Mouse (Mus musculus) cortical plate, adult 2 months (tissue): ENCODE results near the gene Kcnn4. TPM values are rescaled to one million over a fixed set of nuclear protein-coding genes. Genes with fewer than 3 reads are reported as not detected.

Source experiments
- H3K27ac ChIP-seq: fragments of 200-500 bp; 2 replicates; pipeline ENCODE4 v1.5.1; 2012; ENCODE audit warnings: low read length, control low read depth, inconsistent platforms; ENCODE audit not compliant: insufficient read depth
- H3K4me1 ChIP-seq: fragments of 200-500 bp; 2 replicates; pipeline ENCODE4 v1.6.1; 2011; ENCODE audit warnings: low read length; ENCODE audit not compliant: control insufficient read depth, insufficient read depth
- H3K4me3 ChIP-seq: fragments of 200-500 bp; 2 replicates; pipeline ENCODE4 v1.5.1; 2011; ENCODE audit warnings: mild to moderate bottlenecking, low read length, control low read depth; ENCODE audit not compliant: insufficient read depth
- CTCF ChIP-seq: fragments of 200-500 bp; IDR thresholded peaks from 2 replicates; pipeline ENCODE4 v1.5.1; 2011; ENCODE audit warnings: mild to moderate bottlenecking, control low read depth, low read length; ENCODE audit not compliant: insufficient read depth; ENCODE audit errors: extremely low read depth
- POLR2A ChIP-seq: fragments of 200-500 bp; IDR thresholded peaks from 2 replicates; pipeline ENCODE4 v1.6.1; 2011; ENCODE audit warnings: mild to moderate bottlenecking, low read length, control low read depth; ENCODE audit not compliant: insufficient read depth; ENCODE audit errors: extremely low read depth
- polyA plus RNA-seq: library from polyadenylated mRNA; depleted of rRNA; stranded (reverse); fragments of >200 nt; gene quantifications from 2 replicates; pipeline ENCODE4 v1.2.3, GENCODE M21; 2012; rRNA removed

Gene Kcnn4
- polyA plus RNA-seq, 1 experiment: 0.77 TPM

GRCm38 (mm10) chr7:24423107-24423763 lies 53.2 kb downstream of the Kcnn4 start:
- no peak overlapping the region for H3K27ac ChIP-seq

DNA sequence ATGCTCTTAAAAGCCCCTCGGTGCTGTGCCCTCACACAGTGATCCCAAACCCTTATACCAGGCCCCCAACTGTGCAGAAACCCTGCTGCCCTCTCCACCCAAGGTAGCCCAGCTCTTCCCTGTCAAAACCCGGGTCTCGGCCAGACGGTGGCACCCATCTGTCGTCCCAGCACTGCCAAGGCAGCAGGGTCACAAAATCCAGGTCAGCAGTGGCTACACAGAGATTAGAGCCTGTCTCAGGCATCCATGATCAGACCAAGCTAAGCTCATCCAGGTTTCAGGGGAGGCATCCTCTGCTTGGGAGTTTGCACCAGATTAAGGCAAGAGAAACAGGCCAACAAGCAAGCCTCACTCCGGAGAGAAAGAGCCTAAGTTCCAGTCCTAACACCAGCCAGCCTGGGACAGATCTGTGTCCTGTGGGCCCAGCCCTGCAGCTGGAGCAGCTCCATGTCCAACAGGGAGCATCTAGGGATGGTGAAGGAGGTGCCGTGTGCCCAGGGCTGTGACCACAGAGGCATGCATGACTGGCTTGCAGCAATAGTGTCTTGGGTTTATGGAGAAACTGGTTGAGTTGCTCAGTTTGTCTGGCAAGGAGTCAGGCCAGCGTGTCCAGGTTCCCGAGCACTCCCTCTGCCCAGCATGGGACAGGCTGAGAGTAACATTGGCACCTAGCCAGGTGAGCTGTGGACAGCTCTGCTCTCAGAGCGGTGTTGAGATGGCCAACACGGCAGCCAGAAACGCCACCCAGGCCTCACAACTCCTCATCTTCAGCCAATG lies 54.1 kb downstream of the Kcnn4 start:
- Histone ChIP-seq H3K27ac (no peak overlapping the region), H3K4me3 (no peak overlapping the region), H3K4me1 (peaks cover 2% of the 10 kb centered on the region; the same call in 1 of the 2 replicates)
- no peak for TF ChIP-seq POLR2A
- no peak for TF ChIP-seq CTCF

More at GRCm38 (mm10) chr7:24423107-24423763, 53.2 kb downstream of the Kcnn4 start:
- Histone ChIP-seq H3K4me1 (peaks cover 2% of the 10 kb centered on the region; the same call in 1 of the 2 replicates), H3K4me3 (no peak overlapping the region)
- no peak for TF ChIP-seq POLR2A
- no peak for TF ChIP-seq CTCF

DNA sequence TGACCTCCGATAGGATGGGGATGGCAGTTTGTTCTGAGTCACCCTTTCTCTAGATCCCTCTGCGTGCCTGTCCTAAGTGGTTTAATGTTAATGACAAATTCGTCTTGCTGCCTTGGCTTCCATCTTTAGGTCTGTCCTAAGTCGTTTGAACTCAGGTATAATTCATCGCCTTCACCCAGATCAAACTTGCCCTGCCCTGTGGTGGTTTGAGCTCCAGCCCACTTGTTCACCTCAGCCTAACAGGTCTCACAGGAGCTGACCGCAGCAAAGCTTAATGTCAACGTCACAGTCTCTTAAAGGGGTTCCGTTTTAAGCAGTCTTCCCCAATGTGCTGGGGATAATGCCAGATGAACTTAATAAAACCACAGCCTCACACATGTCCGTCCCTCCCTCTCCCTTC lies 55.9 kb downstream of the Kcnn4 start:
- no peak overlapping the region for H3K4me3 ChIP-seq
- no peaks in the 10 kb centered on the region for H3K4me1 ChIP-seq
- H3K27ac ChIP-seq: no peak overlapping the region
- no peak for TF ChIP-seq POLR2A
- TF ChIP-seq CTCF: no peak

DNA sequence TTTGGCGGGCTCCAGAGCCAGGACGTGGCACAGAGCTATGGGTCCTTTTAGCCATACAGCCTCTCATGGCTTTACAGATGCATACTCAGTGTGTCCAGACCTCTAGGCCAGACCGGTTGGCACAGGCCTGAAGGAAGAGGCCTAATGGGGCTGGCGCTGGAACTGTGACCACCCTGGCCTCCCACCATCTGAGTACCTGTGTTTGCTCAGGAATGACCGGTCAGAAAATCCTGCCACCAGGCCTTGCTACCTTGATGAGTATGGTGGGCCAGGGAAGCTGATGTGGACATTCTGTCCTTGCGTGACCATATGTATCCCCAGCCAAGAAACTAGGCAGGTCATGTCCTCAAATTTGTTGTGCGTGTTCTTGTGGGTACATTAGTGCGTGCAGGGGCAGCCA lies 57.1 kb downstream of the Kcnn4 start:
- no peaks in the 10 kb centered on the region for H3K4me1 ChIP-seq
- no peak overlapping the region for H3K27ac ChIP-seq
- no peak overlapping the region for H3K4me3 ChIP-seq
- TF ChIP-seq CTCF: no peak

DNA sequence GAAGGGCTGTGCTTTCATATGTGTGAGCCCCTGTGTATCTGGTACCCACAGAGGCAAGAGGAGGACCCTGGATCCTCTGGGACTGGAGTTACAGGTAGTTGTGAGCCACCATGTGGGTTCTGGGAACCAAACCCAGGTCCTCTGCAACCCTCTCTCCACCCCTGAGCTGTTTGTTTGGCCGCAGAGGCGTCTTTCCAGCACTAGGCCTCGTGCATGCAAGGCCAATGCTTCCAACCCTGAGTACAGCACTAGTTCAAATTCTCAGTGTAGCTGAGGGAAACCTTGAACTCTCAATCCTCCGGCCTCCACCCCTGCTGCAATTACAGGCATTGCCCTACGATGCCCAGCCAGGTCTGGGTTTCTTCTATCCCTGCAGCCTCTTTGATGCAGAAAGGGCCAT lies 58.7 kb downstream of the Kcnn4 start:
- no peak overlapping the region for H3K27ac ChIP-seq
- no peak overlapping the region for H3K4me3 ChIP-seq
- no peaks in the 10 kb centered on the region for H3K4me1 ChIP-seq
- TF ChIP-seq POLR2A (no peak), CTCF (no peak)

DNA sequence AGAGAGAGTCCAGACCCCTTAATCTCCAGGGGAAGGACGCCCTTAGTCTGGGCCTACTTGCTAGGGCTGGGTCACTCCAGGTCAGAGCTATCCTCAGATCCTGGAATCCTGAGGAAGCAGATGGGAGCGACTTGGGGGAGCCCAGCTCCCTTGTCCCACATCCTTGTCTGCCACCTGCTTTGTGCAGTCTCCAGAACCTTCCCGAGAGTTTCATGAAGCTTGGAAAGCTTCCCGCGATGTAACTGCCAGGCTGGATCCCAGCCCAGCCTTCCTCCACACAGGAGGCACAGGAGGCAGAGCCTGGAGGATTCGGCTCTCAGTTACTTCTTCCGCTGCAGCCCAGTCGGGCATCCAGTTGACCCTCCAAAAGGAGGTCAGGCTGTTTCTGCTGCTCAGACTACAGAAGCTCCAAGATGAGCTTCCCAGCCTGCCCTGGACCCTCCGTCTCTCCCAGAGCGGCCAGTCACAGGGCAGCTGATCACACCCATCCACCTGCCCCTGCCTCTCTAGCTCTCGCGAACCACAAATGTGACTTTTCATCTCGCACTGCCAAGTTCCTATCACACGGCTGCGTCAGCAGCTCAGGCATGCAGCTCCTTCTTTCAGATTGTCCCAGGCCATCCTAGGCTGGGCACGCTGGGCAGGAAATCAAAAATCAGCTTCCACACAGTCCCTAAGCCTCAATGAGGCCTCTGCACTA lies 59.5 kb downstream of the Kcnn4 start:
- no peaks in the 10 kb centered on the region for H3K4me1 ChIP-seq
- peak overlapping the region; percentile 24; the same call in 1 of the 2 replicates for H3K27ac ChIP-seq
- no peak overlapping the region for H3K4me3 ChIP-seq
- no peak for TF ChIP-seq CTCF
- no peak for TF ChIP-seq POLR2A

- TF ChIP-seq POLR2A (no peak), CTCF (no peak)
- H3K4me1 ChIP-seq: no peaks in the 10 kb centered on the region
- H3K27ac ChIP-seq: no peak overlapping the region
- H3K4me3 ChIP-seq: no peak overlapping the region
These were observed 60.7 kb downstream of the Kcnn4 start for GRCm38 (mm10) chr7:24430551-24431345.

DNA sequence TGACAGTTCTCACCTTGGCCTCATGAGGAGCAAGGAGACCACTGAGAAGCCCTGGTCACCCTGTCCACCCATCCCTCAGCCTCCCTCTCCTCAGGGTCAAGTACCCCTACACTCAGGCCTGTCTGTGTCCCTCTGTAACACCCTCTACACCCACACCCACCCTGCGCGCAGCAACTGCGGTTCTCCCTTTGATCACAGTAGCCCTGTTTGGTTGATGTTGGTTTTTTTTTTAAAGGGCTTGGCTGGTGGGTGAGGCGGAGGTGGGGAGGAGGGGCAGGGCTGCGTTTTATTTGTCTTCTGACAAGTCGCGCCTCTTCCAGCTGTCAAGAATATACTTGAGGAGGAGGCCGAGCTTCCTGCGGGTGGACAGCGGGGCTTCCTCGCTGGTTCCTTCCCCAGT lies 61.6 kb downstream of the Kcnn4 start:
- Histone ChIP-seq H3K4me3 (no peak overlapping the region), H3K4me1 (no peaks in the 10 kb centered on the region), H3K27ac (no peak overlapping the region)
- TF ChIP-seq CTCF (no peak), POLR2A (no peak)

DNA sequence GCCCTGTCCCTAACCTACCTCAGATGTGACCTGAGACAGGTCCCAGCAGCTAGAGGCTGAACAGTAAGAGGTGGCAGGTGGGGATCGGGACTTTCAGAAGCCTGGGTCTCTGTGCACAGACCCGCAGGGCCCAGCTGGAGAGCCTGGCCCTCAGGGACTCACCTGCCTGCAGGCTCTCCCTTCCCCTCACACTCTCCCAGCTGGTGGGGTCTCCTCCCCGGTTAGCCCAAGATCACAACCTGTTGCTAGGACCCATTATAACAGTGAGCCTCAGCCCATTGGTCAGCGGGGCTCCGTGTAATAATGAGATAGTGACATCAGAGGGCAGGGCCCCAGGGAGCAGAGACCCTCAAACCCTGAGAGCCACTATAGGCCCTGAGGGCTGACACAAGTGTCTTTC lies 65.2 kb downstream of the Kcnn4 start:
- peaks cover 4% of the 10 kb centered on the region for H3K4me1 ChIP-seq
- no peak overlapping the region for H3K4me3 ChIP-seq
- TF ChIP-seq CTCF (no peak), POLR2A (no peak)
- H3K27ac ChIP-seq: no peak overlapping the region

Other genes with a start within 250 kb of the Kcnn4 start
- gene Zfp235, start 236.1 kb upstream of the Kcnn4 start, polyA plus RNA-seq: 19.3 and 19.9 TPM in 2 replicates
- gene Zfp114, start 195.2 kb upstream of the Kcnn4 start, polyA plus RNA-seq: 1.6 and 2.0 TPM in 2 replicates
- 4.1 and 4.2 TPM in 2 replicates for gene Zfp111, start 158.8 kb upstream of the Kcnn4 start, polyA plus RNA-seq
- 5.8 and 6.7 TPM in 2 replicates for gene Zfp109, start 132.7 kb upstream of the Kcnn4 start, polyA plus RNA-seq
- gene Zfp108, start 115.5 kb upstream of the Kcnn4 start, polyA plus RNA-seq: 5.7 and 6.1 TPM in 2 replicates
- 9.2 and 11.0 TPM in 2 replicates for gene Zfp93, start 99.8 kb upstream of the Kcnn4 start, polyA plus RNA-seq
- gene Zfp61, start 69.0 kb upstream of the Kcnn4 start, polyA plus RNA-seq: 22.9 and 27.6 TPM in 2 replicates
- 20.2 and 22.4 TPM in 2 replicates for gene Zfp94, start 53.6 kb upstream of the Kcnn4 start, polyA plus RNA-seq
- gene Tescl, start 36.3 kb upstream of the Kcnn4 start, polyA plus RNA-seq: 0.29 TPM in 1 of 2 replicates, not detected in the other
- not detected in 2 replicates for gene Lypd5, start 21.1 kb upstream of the Kcnn4 start, polyA plus RNA-seq
- gene Smg9, start 29.4 kb downstream of the Kcnn4 start, polyA plus RNA-seq: 81.7 and 84.5 TPM in 2 replicates
- 0.55 and 1.4 TPM in 2 replicates for gene Irgc1, start 82.0 kb downstream of the Kcnn4 start, polyA plus RNA-seq
- gene Plaur, start 92.2 kb downstream of the Kcnn4 start, polyA plus RNA-seq: 1.3 and 1.5 TPM in 2 replicates
- 234 and 237 TPM in 2 replicates for gene Cadm4, start 111.8 kb downstream of the Kcnn4 start, polyA plus RNA-seq
- 71.7 and 73.4 TPM in 2 replicates for gene Zfp428, start 136.7 kb downstream of the Kcnn4 start, polyA plus RNA-seq
- not detected in 2 replicates for gene AC161166.1, start 142.2 kb downstream of the Kcnn4 start, polyA plus RNA-seq
- 52.9 and 53.9 TPM in 2 replicates for gene Irgq, start 160.4 kb downstream of the Kcnn4 start, polyA plus RNA-seq
- 0.33 TPM in 1 of 2 replicates, not detected in the other for gene Pinlyp, start 175.9 kb downstream of the Kcnn4 start, polyA plus RNA-seq
- 41.6 and 46.2 TPM in 2 replicates for gene Xrcc1, start 176.0 kb downstream of the Kcnn4 start, polyA plus RNA-seq
- gene Ethe1, start 217.3 kb downstream of the Kcnn4 start, polyA plus RNA-seq: 18.4 and 19.4 TPM in 2 replicates
- gene Zfp575, start 217.4 kb downstream of the Kcnn4 start, polyA plus RNA-seq: 7.3 and 7.4 TPM in 2 replicates
- 0.08 and 0.11 TPM in 2 replicates for gene Phldb3, start 240.5 kb downstream of the Kcnn4 start, polyA plus RNA-seq